Mouse (Mus musculus) heart, embryonic 12.5 days (tissue): ENCODE results near the gene Aldh1b1. TPM values are rescaled to one million over a fixed set of nuclear protein-coding genes. Genes with fewer than 3 reads are reported as not detected.

Experiments used
- ATAC-seq: fragments of 200-750 bp; cut with Nextera tagmentation; 2 replicates; pipeline ENCODE4 v1.8.0; 2017; ENCODE audit warnings: moderate TSS enrichment, moderate library complexity; ENCODE audit not compliant: insufficient number of reproducible peaks, low FRiP score
- H3K27ac ChIP-seq: fragments of 300-500 bp; sonication (generic); 2 replicates; pipeline ENCODE4 v1.5.1; 2016; ENCODE audit warnings: mild to moderate bottlenecking, moderate library complexity; ENCODE audit not compliant: poor library complexity, severe bottlenecking
- H3K27me3 ChIP-seq: fragments of 300-500 bp; sonication (generic); replicated peaks from 2 replicates; pipeline ENCODE4 v1.6.1; 2016; ENCODE audit warnings: mild to moderate bottlenecking, moderate library complexity
- H3K36me3 ChIP-seq: fragments of 300-500 bp; sonication (generic); 2 replicates; pipeline ENCODE4 v1.6.1; 2016; ENCODE audit warnings: mild to moderate bottlenecking, moderate library complexity
- H3K4me1 ChIP-seq: fragments of 300-500 bp; sonication (generic); replicated peaks from 2 replicates; pipeline ENCODE4 v1.6.1; 2016; ENCODE audit warnings: mild to moderate bottlenecking
- H3K4me2 ChIP-seq: fragments of 300-500 bp; sonication (generic); 2 replicates; pipeline ENCODE4 v1.6.1; 2016; ENCODE audit warnings: mild to moderate bottlenecking, moderate library complexity
- H3K4me3 ChIP-seq: fragments of 300-500 bp; sonication (generic); 2 replicates; pipeline ENCODE4 v1.5.1; 2016; ENCODE audit warnings: mild to moderate bottlenecking
- H3K9ac ChIP-seq: fragments of 300-500 bp; sonication (generic); 2 replicates; pipeline ENCODE4 v1.6.1; 2016; ENCODE audit warnings: mild to moderate bottlenecking, moderate library complexity
- H3K9me3 ChIP-seq: fragments of 300-500 bp; sonication (generic); replicated peaks from 2 replicates; pipeline ENCODE4 v1.6.1; 2016; ENCODE audit warnings: mild to moderate bottlenecking, moderate library complexity
- WGBS: fragments of 180-500 bp; shearing (Covaris S2); methylation state at CpG from one replicate; pipeline ENCODE4 v1.1.7; 2016; 5-methylcytosine and 5-hydroxymethylcytosine counted together
- polyA plus RNA-seq: library from polyadenylated mRNA; unstranded; fragments of >200 nt; fragmentation: Nextera tagmentation; extraction: Ambion mirVana; gene quantifications from 2 replicates; pipeline ENCODE4 v1.2.1, GENCODE M21; 2016

Gene Aldh1b1
- polyA plus RNA-seq, 1 experiment from 2014 or later = 104 TPM

GRCm38 (mm10) chr4:45783671-45784070, 15.2 kb upstream of the Aldh1b1 start:
- Histone ChIP-seq H3K27ac (no peak overlapping the region), H3K27me3 (peaks cover 33% of the 10 kb centered on the region), H3K9me3 (no peaks in the 10 kb centered on the region), H3K36me3 (no peaks in the 10 kb centered on the region), H3K4me2 (no peak overlapping the region), H3K4me1 (peaks cover 16% of the 10 kb centered on the region), H3K9ac (no peak overlapping the region), H3K4me3 (no peak overlapping the region)
- ATAC-seq = 0 out of 2 replicates have a peak, but pooled peaks have one; percentile 25
- 34% methylated on average over 1 of the region's 1 CpGs for WGBS

- H3K36me3 ChIP-seq = no peaks in the 10 kb centered on the region
- peaks cover 30% of the 10 kb centered on the region for H3K27me3 ChIP-seq
- no peak overlapping the region for H3K4me2 ChIP-seq
- no peak overlapping the region for H3K9ac ChIP-seq
- no peaks in the 10 kb centered on the region for H3K9me3 ChIP-seq
- H3K4me3 ChIP-seq = no peak overlapping the region
- 47% methylated on average over 2 of the region's 2 CpGs for WGBS
- no peak overlapping the region for H3K27ac ChIP-seq
- ATAC-seq = no peak
- H3K4me1 ChIP-seq = peaks cover 36% of the 10 kb centered on the region
Measured at GRCm38 (mm10) chr4:45785959-45786358, 12.9 kb upstream of the Aldh1b1 start.

- Histone ChIP-seq H3K4me1 (peaks cover 36% of the 10 kb centered on the region), H3K4me3 (no peak overlapping the region), H3K36me3 (no peaks in the 10 kb centered on the region), H3K9ac (no peak overlapping the region), H3K9me3 (no peaks in the 10 kb centered on the region), H3K4me2 (no peak overlapping the region), H3K27me3 (peaks cover 30% of the 10 kb centered on the region), H3K27ac (no peak overlapping the region)
- no peak for ATAC-seq
- WGBS = 41% methylated on average over 4 of the region's 4 CpGs
Measured at GRCm38 (mm10) chr4:45786674-45787073, 12.1 kb upstream of the Aldh1b1 start.

- no peaks in the 10 kb centered on the region for H3K9me3 ChIP-seq
- H3K36me3 ChIP-seq = no peaks in the 10 kb centered on the region
- H3K4me3 ChIP-seq = no peak overlapping the region
- ATAC-seq = no peak
- peaks cover 40% of the 10 kb centered on the region for H3K27me3 ChIP-seq
- H3K4me2 ChIP-seq = no peak overlapping the region
- H3K27ac ChIP-seq = peak overlapping the region; percentile 49; the same call in 1 of the 2 replicates
- 66% methylated on average over 13 of the region's 13 CpGs for WGBS
- H3K9ac ChIP-seq = no peak overlapping the region
- H3K4me1 ChIP-seq = peaks cover 36% of the 10 kb centered on the region
Measured at GRCm38 (mm10) chr4:45788446-45789081, 10.3 kb upstream of the Aldh1b1 start.

- Histone ChIP-seq H3K4me1 (peaks cover 29% of the 10 kb centered on the region), H3K9me3 (no peaks in the 10 kb centered on the region), H3K36me3 (no peaks in the 10 kb centered on the region), H3K27me3 (peaks cover 42% of the 10 kb centered on the region), H3K27ac (peak overlapping the region; percentile 49), H3K4me2 (peak overlapping the region; percentile 38), H3K9ac (no peak overlapping the region), H3K4me3 (no peak overlapping the region)
- peak; percentile 75 for ATAC-seq
- WGBS = 13% methylated on average over 13 of the region's 13 CpGs
Measured at GRCm38 (mm10) chr4:45789263-45789958, 9.4 kb upstream of the Aldh1b1 start.

GRCm38 (mm10) chr4:45790018-45790417, 8.8 kb upstream of the Aldh1b1 start:
- H3K4me3 ChIP-seq = no peak overlapping the region
- peak overlapping the region; percentile 38; the same call in 1 of the 2 replicates for H3K4me2 ChIP-seq
- no peak overlapping the region for H3K9ac ChIP-seq
- H3K36me3 ChIP-seq = no peaks in the 10 kb centered on the region
- no peaks in the 10 kb centered on the region for H3K9me3 ChIP-seq
- WGBS = 37% methylated on average over 2 of the region's 2 CpGs
- ATAC-seq = peak; percentile 15; the same call in 1 of the 2 replicates
- H3K27ac ChIP-seq = peak overlapping the region; percentile 48
- H3K4me1 ChIP-seq = peaks cover 26% of the 10 kb centered on the region
- peaks cover 38% of the 10 kb centered on the region for H3K27me3 ChIP-seq

GRCm38 (mm10) chr4:45795191-45795811, 3.5 kb upstream of the Aldh1b1 start:
- Histone ChIP-seq H3K27ac (no peak overlapping the region), H3K4me1 (peaks cover 39% of the 10 kb centered on the region), H3K9ac (peak overlapping the region; percentile 47; the same call in 1 of the 2 replicates), H3K27me3 (peaks cover 12% of the 10 kb centered on the region), H3K36me3 (no peaks in the 10 kb centered on the region), H3K4me3 (peak overlapping the region; percentile 11), H3K9me3 (no peaks in the 10 kb centered on the region), H3K4me2 (peak overlapping the region; percentile 57)
- 5% methylated on average over 12 of the region's 12 CpGs for WGBS
- peak; percentile 60 for ATAC-seq

GRCm38 (mm10) chr4:45796760-45797159, 2.1 kb upstream of the Aldh1b1 start:
- Histone ChIP-seq H3K4me1 (peaks cover 44% of the 10 kb centered on the region), H3K27me3 (peaks cover 12% of the 10 kb centered on the region), H3K9me3 (no peaks in the 10 kb centered on the region), H3K27ac (no peak overlapping the region), H3K9ac (no peak overlapping the region), H3K4me2 (no peak overlapping the region), H3K36me3 (no peaks in the 10 kb centered on the region), H3K4me3 (no peak overlapping the region)
- 13% methylated on average over 5 of the region's 5 CpGs for WGBS
- peak; percentile 41; the same call in 1 of the 2 replicates for ATAC-seq

GRCm38 (mm10) chr4:45799956-45800537, 1.2 kb downstream of the Aldh1b1 start:
- peak overlapping the region; percentile 76 for H3K4me2 ChIP-seq
- WGBS = 27% methylated on average over 3 of the region's 3 CpGs
- peaks cover 44% of the 10 kb centered on the region for H3K4me1 ChIP-seq
- peak overlapping the region; percentile 63 for H3K27ac ChIP-seq
- H3K4me3 ChIP-seq = no peak overlapping the region
- H3K36me3 ChIP-seq = peaks cover 21% of the 10 kb centered on the region
- no peaks in the 10 kb centered on the region for H3K27me3 ChIP-seq
- H3K9me3 ChIP-seq = no peaks in the 10 kb centered on the region
- no peak for ATAC-seq
- H3K9ac ChIP-seq = no peak overlapping the region

GRCm38 (mm10) chr4:45802900-45803299, 4.1 kb downstream of the Aldh1b1 start:
- Histone ChIP-seq H3K4me2 (no peak overlapping the region), H3K4me3 (no peak overlapping the region), H3K9ac (no peak overlapping the region), H3K27me3 (peaks cover 11% of the 10 kb centered on the region), H3K9me3 (no peaks in the 10 kb centered on the region), H3K27ac (no peak overlapping the region), H3K36me3 (peaks cover 25% of the 10 kb centered on the region), H3K4me1 (peaks cover 24% of the 10 kb centered on the region)
- 90% methylated on average over 14 of the region's 14 CpGs for WGBS
- no peak for ATAC-seq

- Histone ChIP-seq H3K27ac (no peak overlapping the region), H3K9ac (no peak overlapping the region), H3K4me2 (no peak overlapping the region), H3K36me3 (peaks cover 17% of the 10 kb centered on the region), H3K4me1 (no peaks in the 10 kb centered on the region), H3K4me3 (no peak overlapping the region), H3K9me3 (no peaks in the 10 kb centered on the region), H3K27me3 (peaks cover 25% of the 10 kb centered on the region)
- WGBS = 42% methylated on average over 7 of the region's 7 CpGs
- ATAC-seq = no peak
Measured at GRCm38 (mm10) chr4:45808034-45808433, 9.2 kb downstream of the Aldh1b1 start.
